Mouse (Mus musculus): Measurements from ENCODE around the gene Ubac2.

DNA sequence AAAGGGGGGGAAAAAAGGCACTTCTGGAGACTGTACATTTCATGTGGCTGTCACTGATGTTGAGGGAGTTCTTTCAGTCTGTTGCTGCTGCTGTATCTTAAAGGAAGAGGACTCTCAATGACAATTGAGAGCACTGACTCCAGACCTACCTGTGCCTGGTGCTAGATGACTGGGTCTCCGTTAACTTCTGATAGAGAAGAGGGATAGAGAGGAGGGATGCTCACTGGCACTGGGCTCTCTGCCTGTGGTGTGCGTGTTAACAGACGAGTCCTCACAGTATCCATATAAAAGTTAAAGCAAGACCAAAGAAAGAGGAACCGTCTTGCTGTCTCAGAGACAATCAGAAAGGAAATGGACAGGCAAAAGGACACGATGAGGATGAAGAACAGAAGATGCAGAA is 77.9 kb downstream of the Ubac2 start:
- TF ChIP-seq CTCF (IDR thresholded peaks at IDR 0.05; ENCODE audit: low read depth) (no peak), EP300 (IDR thresholded peaks at IDR 0.05; ENCODE audit: low read depth) (no peak)
